Mouse (Mus musculus): ENCODE results near the gene Tspan15.

Tspan15 gene

GRCm38 (mm10) chr10:62230708-62231394 lies at the start of gene Tspan15:
TSS of gene Tspan15 (minus strand) at chr10:62231251.
- DNase-seq: peak; percentile 97

GRCm38 (mm10) chr10:62279671-62280070 lies 48.6 kb upstream of the Tspan15 start:
- no peak for DNase-seq

GRCm38 (mm10) chr10:62279066-62279465 lies 48.0 kb upstream of the Tspan15 start:
- no peak for DNase-seq

- no peak for DNase-seq
Observed at GRCm38 (mm10) chr10:62277499-62278293, 46.6 kb upstream of the Tspan15 start.

GRCm38 (mm10) chr10:62275235-62275634 lies 44.2 kb upstream of the Tspan15 start:
- peak; percentile 86 for DNase-seq

GRCm38 (mm10) chr10:62269278-62269677 lies 38.2 kb upstream of the Tspan15 start:
- no peak for DNase-seq

GRCm38 (mm10) chr10:62264299-62264698 lies 33.2 kb upstream of the Tspan15 start:
- no peak for DNase-seq

GRCm38 (mm10) chr10:62261115-62261886 lies 30.2 kb upstream of the Tspan15 start:
- peak; percentile 72 for DNase-seq

- DNase-seq: no peak
Observed at GRCm38 (mm10) chr10:62258298-62258697, 27.2 kb upstream of the Tspan15 start.

- no peak for DNase-seq
Observed at GRCm38 (mm10) chr10:62252496-62253235, 21.6 kb upstream of the Tspan15 start.

- DNase-seq: no peak
Observed at GRCm38 (mm10) chr10:62252000-62252488, 21.0 kb upstream of the Tspan15 start, which contains the start of gene Tacr2. TSS of gene Tacr2 (plus strand) at chr10:62252438.

- DNase-seq: no peak
Observed at GRCm38 (mm10) chr10:62247815-62248214, 16.8 kb upstream of the Tspan15 start.

- peak; percentile 23 for DNase-seq
Observed at GRCm38 (mm10) chr10:62247156-62247555, 16.1 kb upstream of the Tspan15 start.

- DNase-seq: no peak
Observed at GRCm38 (mm10) chr10:62244067-62244466, 13.0 kb upstream of the Tspan15 start.

GRCm38 (mm10) chr10:62242896-62243295 lies 11.8 kb upstream of the Tspan15 start:
- DNase-seq: peak; percentile 75

- no peak for DNase-seq
Observed at GRCm38 (mm10) chr10:62242358-62242757, 11.3 kb upstream of the Tspan15 start.

GRCm38 (mm10) chr10:62239270-62239669 lies 8.2 kb upstream of the Tspan15 start:
- DNase-seq: peak; percentile 85

GRCm38 (mm10) chr10:62238688-62239087 lies 7.6 kb upstream of the Tspan15 start:
- no peak for DNase-seq

- DNase-seq: no peak
Observed at GRCm38 (mm10) chr10:62237205-62237604, 6.2 kb upstream of the Tspan15 start.

- no peak for DNase-seq
Observed at GRCm38 (mm10) chr10:62236165-62236564, 5.1 kb upstream of the Tspan15 start.

GRCm38 (mm10) chr10:62231811-62232210 lies 760 bp upstream of the Tspan15 start:
- peak; percentile 60 for DNase-seq

GRCm38 (mm10) chr10:62231395-62231732 lies 313 bp upstream of the Tspan15 start:
- no peak for DNase-seq
